Mouse (Mus musculus): ENCODE measurements around the gene Hoxd4. TPM values are rescaled to one million over a fixed set of nuclear protein-coding genes. Genes with fewer than 3 reads are reported as not detected.

Hoxd4 gene
- polyA plus RNA-seq, 1 experiment, result not detected

DNA sequence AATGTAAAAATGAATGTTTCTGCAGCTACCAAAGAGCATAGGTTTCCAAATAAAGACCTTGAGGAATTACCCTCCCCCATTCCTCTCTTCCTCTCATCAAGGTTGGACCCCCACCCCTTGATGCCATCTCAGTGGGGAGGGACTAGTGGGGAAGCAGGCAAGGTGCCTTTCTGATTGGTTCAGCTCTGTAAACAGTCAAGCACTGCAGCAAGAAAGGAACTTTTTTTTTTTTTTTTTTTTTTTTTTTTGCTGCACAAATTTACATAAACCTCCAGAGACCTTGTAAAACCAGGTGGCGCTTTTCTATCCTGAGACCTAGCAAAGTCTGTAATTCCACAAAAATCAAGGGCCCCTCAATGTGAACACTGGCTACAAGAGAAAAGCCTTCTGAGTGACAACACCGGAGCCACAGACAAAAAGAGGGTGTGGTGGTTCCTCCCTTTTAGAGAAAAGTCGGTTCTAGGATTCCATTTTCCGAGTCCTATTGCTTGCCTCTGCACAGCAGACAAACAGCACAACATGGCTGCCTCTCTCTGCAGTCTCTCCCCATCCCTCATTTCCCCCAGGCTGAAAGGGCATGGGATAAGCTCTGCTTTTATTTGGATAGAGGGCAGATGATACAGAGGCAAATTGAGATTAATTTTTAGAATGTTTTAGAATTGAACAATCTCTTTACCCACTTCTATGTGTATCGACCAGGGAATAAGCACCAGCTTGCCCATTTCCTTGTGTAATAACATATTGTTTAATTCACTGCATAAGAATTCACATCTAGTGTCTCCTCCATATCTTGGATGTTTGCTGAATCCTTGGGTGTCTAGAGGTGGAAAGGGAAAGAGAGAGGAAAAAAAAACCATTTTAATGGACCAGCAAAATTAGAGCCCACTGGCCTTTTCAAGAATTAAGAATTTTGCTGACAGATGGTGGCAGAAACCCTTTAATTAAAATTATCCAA lies 2.0 kb upstream of the Hoxd4 start:
- Histone ChIP-seq H3K27me3 (ENCODE audit: control insufficient read depth, insufficient read depth, insufficient read length) (peaks cover 42% of the 10 kb centered on the region), H3K79me2 (ENCODE audit: control insufficient read depth, insufficient read depth) (no peaks in the 10 kb centered on the region), H3K79me3 (ENCODE audit: low read depth) (no peaks in the 10 kb centered on the region), H3ac (ENCODE audit: control insufficient read depth, insufficient read length, low read depth) (no peak overlapping the region), H3K36me3 (ENCODE audit: control insufficient read depth, insufficient read depth) (no peaks in the 10 kb centered on the region), H3K4me3 (ENCODE audit: insufficient read depth, poor library complexity, severe bottlenecking) (no peak overlapping the region)
- TF ChIP-seq MYOG (IDR thresholded peaks at IDR 0.05; ENCODE audit: control insufficient read depth, extremely low read depth, insufficient read length), result no peak
- no peak for TF ChIP-seq USF1 (IDR thresholded peaks at IDR 0.05; ENCODE audit: low read depth)
- TF ChIP-seq FOSL1 (IDR thresholded peaks at IDR 0.05; ENCODE audit: insufficient read depth, low read length, poor library complexity, severe bottlenecking), result no peak
- no peak for TF ChIP-seq CEBPB (IDR thresholded peaks at IDR 0.05; ENCODE audit: low read depth)
- no peak for TF ChIP-seq CTCF (IDR thresholded peaks at IDR 0.05; ENCODE audit: control insufficient read depth, insufficient read depth, insufficient read length)
- no peak for TF ChIP-seq MYOD1 (IDR thresholded peaks at IDR 0.05; ENCODE audit: control insufficient read depth, insufficient read length, low read depth)
- TF ChIP-seq MAX (IDR thresholded peaks at IDR 0.05), result no peak

DNA sequence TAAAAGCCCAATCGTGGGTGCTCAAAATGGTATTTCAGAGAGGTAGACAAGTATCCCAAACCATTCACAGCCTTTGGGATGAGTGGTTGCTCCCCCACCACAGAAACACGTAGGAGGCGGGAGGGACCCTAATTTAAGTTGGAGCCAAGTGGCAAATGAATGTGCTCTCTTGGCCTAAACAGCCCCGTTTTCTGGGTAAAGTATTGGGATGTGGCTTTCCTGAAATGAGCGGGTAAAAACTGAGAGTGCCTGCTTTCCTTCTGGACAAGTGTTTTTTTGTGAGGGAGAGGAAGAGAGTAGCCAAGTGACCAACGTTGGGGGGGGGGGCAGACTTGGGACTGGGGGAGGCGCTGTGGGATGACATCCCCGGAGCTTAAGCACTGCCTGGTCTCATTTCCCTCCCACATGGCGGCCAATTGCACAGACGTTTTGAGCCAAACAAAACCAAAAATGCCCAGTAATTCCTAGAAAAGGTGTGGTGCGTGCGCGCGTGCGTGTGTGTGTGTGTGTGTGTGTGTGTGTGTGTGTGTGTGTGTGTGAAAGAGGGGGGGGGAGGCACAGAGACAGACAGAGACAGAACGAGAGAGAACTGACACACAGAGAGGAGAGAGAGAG lies 693 bp upstream of the Hoxd4 start:
- Histone ChIP-seq H3K27me3 (ENCODE audit: control insufficient read depth, insufficient read depth, insufficient read length) (peaks cover 37% of the 10 kb centered on the region), H3ac (ENCODE audit: control insufficient read depth, insufficient read length, low read depth) (no peak overlapping the region), H3K4me3 (ENCODE audit: insufficient read depth, poor library complexity, severe bottlenecking) (no peak overlapping the region), H3K36me3 (ENCODE audit: control insufficient read depth, insufficient read depth) (no peaks in the 10 kb centered on the region), H3K79me2 (ENCODE audit: control insufficient read depth, insufficient read depth) (no peaks in the 10 kb centered on the region), H3K79me3 (ENCODE audit: low read depth) (no peaks in the 10 kb centered on the region)
- no peak for TF ChIP-seq CEBPB (IDR thresholded peaks at IDR 0.05; ENCODE audit: low read depth)
- TF ChIP-seq MAX (IDR thresholded peaks at IDR 0.05), result no peak
- no peak for TF ChIP-seq USF1 (IDR thresholded peaks at IDR 0.05; ENCODE audit: low read depth)
- TF ChIP-seq CTCF (IDR thresholded peaks at IDR 0.05; ENCODE audit: control insufficient read depth, insufficient read depth, insufficient read length), result no peak
- TF ChIP-seq MYOG (IDR thresholded peaks at IDR 0.05; ENCODE audit: control insufficient read depth, extremely low read depth, insufficient read length), result no peak
- no peak for TF ChIP-seq MYOD1 (IDR thresholded peaks at IDR 0.05; ENCODE audit: control insufficient read depth, insufficient read length, low read depth)
- TF ChIP-seq FOSL1 (IDR thresholded peaks at IDR 0.05; ENCODE audit: insufficient read depth, low read length, poor library complexity, severe bottlenecking), result no peak

DNA sequence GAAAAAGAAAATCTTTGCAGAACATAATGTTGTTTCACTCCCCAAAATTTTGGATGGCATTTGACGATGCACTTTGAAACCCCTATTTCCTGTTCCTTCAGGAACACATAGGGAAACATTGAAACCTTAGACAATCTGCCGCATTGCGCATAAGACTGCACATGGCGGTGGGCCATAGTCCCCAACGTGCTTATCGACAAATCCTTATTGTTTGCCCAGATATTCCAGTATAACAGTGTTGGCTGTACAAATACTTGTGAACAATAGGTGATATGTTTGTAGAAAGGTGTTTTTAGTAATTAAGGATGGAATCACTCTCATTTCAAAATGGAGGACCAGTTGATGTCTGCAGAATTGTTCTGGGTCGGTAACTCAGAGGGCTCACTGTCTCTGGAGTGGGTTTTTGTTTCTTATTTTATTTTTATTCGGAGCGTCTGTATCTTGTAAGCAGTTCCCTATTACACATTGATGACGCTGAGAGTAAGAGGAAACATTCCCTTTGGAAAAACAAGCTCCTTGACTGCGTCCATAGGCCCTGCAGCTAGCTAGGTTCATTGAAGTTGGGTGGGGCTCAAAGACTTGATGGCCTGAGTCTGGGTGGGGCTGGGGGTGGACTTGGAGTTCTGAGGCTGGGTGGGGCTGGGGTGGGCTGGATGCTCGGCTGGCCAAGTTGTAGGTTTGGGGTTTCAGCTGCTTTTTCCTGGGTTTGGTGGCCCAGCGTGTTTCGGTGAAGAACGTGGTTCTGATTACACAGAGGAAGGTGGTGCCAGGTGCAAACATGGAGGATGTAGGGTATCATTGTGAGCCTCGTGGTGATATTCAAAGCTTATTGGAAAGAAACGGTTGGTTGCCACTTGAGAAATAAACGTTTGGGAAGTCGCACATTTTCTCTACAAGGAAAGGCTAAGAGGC lies 1.8 kb downstream of the Hoxd4 start:
- no peak overlapping the region for H3ac ChIP-seq (ENCODE audit: control insufficient read depth, insufficient read length, low read depth)
- no peak overlapping the region for H3K4me3 ChIP-seq (ENCODE audit: insufficient read depth, poor library complexity, severe bottlenecking)
- TF ChIP-seq CEBPB (IDR thresholded peaks at IDR 0.05; ENCODE audit: low read depth) (no peak), USF1 (IDR thresholded peaks at IDR 0.05; ENCODE audit: low read depth) (no peak), MYOG (IDR thresholded peaks at IDR 0.05; ENCODE audit: control insufficient read depth, extremely low read depth, insufficient read length) (no peak), MYOD1 (IDR thresholded peaks at IDR 0.05; ENCODE audit: control insufficient read depth, insufficient read length, low read depth) (no peak), FOSL1 (IDR thresholded peaks at IDR 0.05; ENCODE audit: insufficient read depth, low read length, poor library complexity, severe bottlenecking) (no peak), MAX (IDR thresholded peaks at IDR 0.05) (no peak), CTCF (IDR thresholded peaks at IDR 0.05; ENCODE audit: control insufficient read depth, insufficient read depth, insufficient read length) (no peak)
- no peaks in the 10 kb centered on the region for H3K36me3 ChIP-seq (ENCODE audit: control insufficient read depth, insufficient read depth)
- H3K79me3 ChIP-seq (ENCODE audit: low read depth), result no peaks in the 10 kb centered on the region
- no peaks in the 10 kb centered on the region for H3K79me2 ChIP-seq (ENCODE audit: control insufficient read depth, insufficient read depth)
- peaks cover 42% of the 10 kb centered on the region for H3K27me3 ChIP-seq (ENCODE audit: control insufficient read depth, insufficient read depth, insufficient read length)

DNA sequence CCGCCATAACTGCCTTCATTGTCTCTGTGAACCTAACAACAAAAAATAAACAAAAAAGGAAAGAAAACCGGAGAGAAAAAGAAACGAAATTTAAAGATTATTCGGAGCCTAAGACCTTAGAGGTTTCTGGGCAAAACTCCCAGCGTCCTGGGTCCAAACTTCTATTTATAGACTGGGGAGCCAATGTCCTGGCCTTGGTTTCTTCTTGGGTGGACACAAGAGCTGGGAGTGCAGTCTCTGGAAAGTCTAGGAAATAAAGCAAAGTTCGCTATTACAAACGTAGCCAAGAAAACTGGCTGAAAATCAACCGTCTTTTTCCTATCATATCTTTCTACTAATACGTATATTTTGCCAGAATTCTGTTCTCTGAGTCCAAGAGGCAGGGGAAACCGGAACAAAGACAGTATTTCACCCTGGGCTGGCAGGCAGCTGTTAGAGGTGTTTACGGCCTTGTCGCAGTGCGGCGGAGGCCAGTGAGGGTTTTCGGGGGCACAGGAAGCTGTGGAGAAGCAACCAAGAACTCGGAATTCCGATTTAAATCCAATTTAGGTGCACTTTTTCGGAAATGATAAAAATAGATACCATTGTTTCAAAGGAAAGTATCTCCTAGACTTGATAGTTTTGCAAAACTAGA lies 2.5 kb downstream of the Hoxd4 start:
- Histone ChIP-seq H3ac (ENCODE audit: control insufficient read depth, insufficient read length, low read depth) (no peak overlapping the region), H3K36me3 (ENCODE audit: control insufficient read depth, insufficient read depth) (no peaks in the 10 kb centered on the region), H3K79me3 (ENCODE audit: low read depth) (no peaks in the 10 kb centered on the region), H3K4me3 (ENCODE audit: insufficient read depth, poor library complexity, severe bottlenecking) (no peak overlapping the region), H3K27me3 (ENCODE audit: control insufficient read depth, insufficient read depth, insufficient read length) (peaks cover 38% of the 10 kb centered on the region), H3K79me2 (ENCODE audit: control insufficient read depth, insufficient read depth) (no peaks in the 10 kb centered on the region)
- no peak for TF ChIP-seq MYOG (IDR thresholded peaks at IDR 0.05; ENCODE audit: control insufficient read depth, extremely low read depth, insufficient read length)
- TF ChIP-seq CEBPB (IDR thresholded peaks at IDR 0.05; ENCODE audit: low read depth), result no peak
- no peak for TF ChIP-seq CTCF (IDR thresholded peaks at IDR 0.05; ENCODE audit: control insufficient read depth, insufficient read depth, insufficient read length)
- TF ChIP-seq USF1 (IDR thresholded peaks at IDR 0.05; ENCODE audit: low read depth), result no peak
- no peak for TF ChIP-seq MYOD1 (IDR thresholded peaks at IDR 0.05; ENCODE audit: control insufficient read depth, insufficient read length, low read depth)
- TF ChIP-seq MAX (IDR thresholded peaks at IDR 0.05), result no peak
- no peak for TF ChIP-seq FOSL1 (IDR thresholded peaks at IDR 0.05; ENCODE audit: insufficient read depth, low read length, poor library complexity, severe bottlenecking)

Measured in C2C12 (cell line).